Mouse (Mus musculus) brain, embryonic 14.5 days (tissue): ENCODE measurements at regions not wholly inside any gene's neighbourhood (a gene's known extent, or its start where the extent isn't known, plus 50 kb on each side); places are given as distances from the start of the nearest gene placed in this dataset.
"Not testable (repeated sequence)": the region's sequence is repeated elsewhere in the genome, so short reads cannot be mapped to it uniquely, and the experiment has no call there.

Source experiments
- DNase-seq: peaks from one replicate; pipeline ENCODE4 v3.0.0-alpha.2; 2011; ENCODE audit warnings: low read depth
- CTCF ChIP-seq: fragments of 200-500 bp; IDR thresholded peaks from 2 replicates; pipeline ENCODE4 v1.5.1; 2012; ENCODE audit warnings: inconsistent platforms, mild to moderate bottlenecking, moderate library complexity, borderline replicate concordance; ENCODE audit not compliant: insufficient read depth, insufficient read length; ENCODE audit errors: extremely low read depth
- POLR2A ChIP-seq: fragments of 200-500 bp; IDR thresholded peaks from 2 replicates; pipeline ENCODE4 v1.6.1; 2012; ENCODE audit warnings: mild to moderate bottlenecking, inconsistent platforms, borderline replicate concordance; ENCODE audit not compliant: poor library complexity, insufficient read depth, insufficient read length, severe bottlenecking; ENCODE audit errors: extremely low read depth

DNA sequence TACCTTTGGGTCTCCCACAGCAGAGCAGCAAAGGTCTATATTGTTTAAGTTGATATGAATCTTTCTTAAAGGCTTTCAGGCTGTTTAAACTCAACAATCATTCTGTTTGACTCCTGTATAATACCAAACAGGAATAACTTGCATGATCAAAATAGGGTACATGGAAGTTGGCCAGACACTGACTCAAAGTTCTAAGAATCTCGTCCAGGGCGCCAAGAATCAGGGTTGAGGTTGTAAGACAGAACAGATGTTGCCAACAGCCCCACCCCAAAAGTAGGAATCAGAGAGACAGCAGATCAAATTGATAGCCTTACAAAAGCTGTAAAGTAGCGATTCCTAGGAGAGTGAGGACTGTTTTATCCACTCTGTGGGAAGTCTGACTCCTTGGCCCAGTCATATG is 88.3 kb upstream of the Prlr start:
- no peak for DNase-seq
- TF ChIP-seq CTCF, result no peak
- no peak for TF ChIP-seq POLR2A

DNA sequence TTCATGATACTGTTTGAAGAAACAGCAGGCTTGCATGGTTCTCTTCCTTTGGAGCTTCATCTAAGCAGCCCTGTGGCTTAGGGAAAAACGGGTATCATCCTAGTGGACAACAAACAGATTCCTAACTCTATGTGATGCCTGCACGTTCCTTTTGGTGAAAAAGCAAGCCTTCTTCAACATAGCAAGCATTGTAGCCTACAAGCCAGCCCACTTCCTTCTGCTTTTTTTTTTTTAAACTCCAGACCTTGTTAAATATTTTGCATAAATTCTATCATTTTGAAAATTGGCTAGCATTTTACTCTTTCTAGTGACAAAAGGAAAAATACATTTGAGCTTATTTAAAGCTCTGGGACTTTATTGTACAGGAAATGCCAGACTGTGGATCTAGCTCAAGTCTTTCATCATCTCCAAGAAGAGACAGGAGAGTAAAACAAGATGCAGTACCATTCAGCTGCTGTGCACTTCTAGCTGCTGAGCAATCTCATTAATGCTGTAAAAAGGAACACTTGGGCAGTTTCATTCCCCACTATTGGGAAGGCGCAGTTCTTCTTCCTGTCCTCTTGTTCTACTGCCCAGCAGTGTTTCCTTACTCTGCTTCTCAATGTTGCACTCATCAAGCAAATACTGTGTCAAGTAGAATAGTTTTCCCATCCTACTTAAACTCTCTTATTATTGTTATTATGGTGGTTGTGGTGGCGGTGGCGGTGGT is 86.5 kb upstream of the Prlr start:
- no peak for DNase-seq
- no peak for TF ChIP-seq CTCF
- TF ChIP-seq POLR2A, result no peak

DNA sequence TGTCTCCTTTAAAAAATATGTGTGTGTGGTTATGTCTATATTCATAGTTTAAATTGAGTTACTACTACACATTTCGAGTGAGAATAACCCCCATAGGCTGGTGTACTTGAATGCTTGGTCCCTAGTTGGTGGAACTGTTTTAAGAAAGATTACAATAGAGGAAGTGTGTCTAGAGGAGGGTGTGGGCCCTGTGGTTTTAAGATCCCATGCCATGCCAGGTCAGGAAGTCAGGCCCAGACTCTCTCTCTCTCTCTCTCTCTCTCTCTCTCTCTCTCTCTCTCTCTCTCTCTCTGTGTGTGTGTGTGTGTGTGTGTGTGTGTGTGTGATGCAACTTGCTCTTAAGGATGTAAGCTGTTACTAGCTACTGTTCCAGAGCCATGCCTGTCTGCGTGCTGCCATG is 73.7 kb upstream of the Prlr start:
- no peak for DNase-seq
- TF ChIP-seq CTCF (no peak), POLR2A (no peak)

DNA sequence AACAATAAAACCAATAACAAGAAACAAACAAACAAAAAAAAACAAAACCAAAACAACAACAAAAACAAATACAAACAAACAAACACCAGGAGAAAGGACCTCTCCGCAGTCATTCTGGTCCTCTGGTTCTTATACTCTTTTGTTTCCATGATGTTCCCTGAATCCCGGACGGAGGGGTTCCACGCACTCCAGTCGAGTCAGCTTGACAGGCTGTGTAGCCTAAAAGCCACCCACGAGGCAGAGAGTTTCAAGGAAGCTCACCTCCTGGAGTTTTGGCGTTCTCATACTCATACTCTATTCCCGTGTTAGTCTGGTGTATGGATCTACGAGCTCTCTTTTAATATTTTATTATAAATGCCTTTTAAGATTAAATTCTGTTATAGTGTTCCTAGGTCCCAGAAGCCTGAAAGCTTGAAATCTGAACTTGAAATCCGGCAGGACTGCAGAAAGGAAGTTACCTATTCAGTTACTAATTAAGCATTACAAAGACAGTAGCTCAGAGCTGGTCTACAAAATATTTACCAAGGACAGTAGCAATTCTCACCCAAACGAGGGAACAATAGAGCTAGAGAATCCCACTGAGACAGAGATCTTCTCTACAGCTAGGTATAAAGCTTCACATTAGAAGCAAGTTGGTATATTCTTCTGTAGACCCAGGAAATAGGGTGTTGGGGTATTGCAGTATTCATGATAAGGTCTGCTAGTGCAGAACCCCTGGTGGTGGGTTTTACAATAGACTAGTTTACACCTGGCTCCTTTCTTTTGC is 71.6 kb upstream of the Prlr start:
- DNase-seq, result not testable (repeated sequence)

DNA sequence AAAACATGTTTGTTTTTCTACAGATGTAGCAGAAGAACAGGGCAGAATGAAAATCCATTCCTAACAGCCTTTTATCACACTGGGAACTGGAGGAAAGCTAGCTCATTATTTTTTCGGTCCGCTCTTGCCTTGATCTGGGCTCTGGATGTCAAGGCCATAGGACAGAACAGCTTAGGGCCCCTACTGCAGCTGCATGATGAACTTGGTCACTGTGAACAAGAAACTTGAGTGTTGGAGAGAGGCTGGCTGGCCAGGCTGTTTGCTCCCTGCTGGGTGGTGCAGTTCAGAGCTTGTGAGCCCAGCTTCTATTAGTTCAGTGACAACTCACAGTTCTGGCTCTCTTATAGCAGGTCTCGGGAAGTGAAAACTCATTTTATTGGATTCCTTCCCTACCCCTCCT is 70.2 kb upstream of the Prlr start:
- DNase-seq, result no peak
- TF ChIP-seq POLR2A (no peak), CTCF (no peak)
